Mouse (Mus musculus): Measurements from ENCODE around the gene Snrk.

Gene Snrk

DNA sequence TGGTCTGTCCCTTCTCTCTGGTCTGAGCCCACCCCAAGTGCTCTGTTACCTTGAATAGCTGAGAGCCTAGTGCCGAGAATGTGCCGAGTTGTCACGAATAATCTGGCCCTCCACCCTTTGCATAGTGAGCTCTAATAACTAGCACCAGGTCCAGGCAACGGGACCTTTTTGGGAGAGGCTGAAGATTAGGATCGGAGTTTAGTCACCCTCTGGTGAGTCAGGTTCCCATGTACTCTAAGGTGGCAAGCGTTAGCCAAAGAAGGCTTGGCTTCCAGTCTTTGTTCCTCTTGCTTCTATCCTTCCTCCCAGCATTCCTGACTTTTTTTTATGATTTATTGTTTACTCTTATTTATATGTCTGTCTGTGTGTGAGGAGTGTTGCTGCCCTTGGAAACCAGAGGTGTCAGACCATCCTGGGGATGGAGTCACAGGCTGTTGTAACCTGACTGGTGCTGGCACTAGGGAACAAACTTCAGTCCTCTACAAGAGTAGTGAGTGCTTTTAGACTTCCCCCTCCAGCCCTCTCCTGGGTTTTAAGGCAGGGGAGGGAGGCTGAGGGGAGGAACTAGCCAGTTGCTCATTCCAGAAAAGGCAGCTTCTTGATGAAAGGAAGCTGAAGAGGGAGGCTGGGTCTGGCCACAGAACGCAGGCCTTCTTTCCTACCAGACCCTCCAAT lies 9.2 kb upstream of the Snrk start:
- in situ Hi-C loops (cut with MboI; ENCODE audit: low sequenced_read_pairs), result no loop called here

DNA sequence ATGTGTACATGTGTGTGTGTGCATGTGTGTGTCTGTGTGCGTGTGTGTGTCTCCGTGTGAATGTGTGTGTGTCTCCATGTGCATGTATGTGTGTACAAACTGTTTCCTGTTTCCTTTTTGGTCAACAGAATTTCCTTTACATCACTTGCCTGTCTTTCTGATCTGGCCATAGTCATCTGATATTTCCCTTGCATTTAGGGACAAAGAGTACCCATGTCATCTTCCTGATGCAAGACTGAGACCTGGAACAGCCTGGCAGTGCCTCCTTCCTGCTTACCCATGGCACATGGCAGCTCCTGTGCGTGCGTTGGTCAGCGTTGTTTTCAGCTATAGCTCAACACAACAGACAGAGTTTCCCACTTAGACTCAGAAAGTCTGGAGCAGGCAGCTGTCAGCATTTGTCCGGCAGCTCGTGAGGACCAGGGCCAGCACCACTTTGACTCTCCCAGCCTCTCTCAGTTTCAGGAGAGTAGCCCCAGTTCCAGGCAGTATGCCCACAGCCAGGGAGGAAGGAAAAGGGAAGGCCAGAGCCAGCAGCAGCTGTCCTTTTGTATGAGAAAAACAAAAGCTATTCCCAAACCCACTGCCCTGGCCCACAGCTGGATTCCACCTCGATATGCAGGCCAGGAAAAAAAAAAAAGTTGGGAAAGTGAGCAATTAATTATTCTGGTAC lies 7.4 kb upstream of the Snrk start:
- in situ Hi-C loops (cut with MboI; ENCODE audit: low sequenced_read_pairs), result no loop called here

DNA sequence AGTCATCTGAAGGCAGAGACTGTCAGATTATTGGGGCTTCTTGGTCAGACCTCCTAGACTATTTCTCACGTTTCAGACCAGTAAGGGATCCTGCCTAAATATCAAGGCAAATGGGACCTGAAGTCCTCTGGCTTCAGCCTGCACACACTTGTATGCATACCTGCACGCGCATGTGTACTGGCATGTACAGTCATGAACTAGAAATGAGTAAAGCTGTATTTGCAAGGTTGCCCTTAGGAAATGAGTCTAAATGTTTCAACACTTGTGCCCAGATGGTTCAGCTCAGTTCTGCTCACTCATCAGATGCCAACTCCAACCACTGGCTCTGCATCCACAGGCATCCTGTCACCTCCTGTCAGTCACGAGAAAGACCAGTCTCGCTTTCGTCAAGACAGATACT lies 6.6 kb upstream of the Snrk start:
- in situ Hi-C loops (cut with MboI; ENCODE audit: low sequenced_read_pairs), result no loop called here

DNA sequence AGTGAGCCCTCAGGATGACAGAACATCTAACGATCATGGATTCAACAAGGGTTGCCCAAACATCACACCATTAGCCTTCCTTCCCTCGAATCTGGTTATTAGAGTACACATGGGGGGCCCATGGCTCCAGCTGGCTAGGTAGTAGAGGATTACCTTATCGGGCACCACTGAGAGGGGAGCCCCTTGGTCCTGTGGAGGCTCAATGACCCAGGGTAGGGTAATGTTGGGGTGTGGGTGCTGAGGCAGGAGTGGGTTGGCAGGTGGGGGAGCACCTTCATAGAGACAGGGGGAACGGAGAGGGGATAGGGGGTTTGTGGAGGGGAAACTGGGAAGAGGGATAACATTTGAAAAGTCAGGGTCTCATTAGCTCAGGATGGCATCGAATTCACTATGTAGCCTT lies 6.1 kb upstream of the Snrk start:
- in situ Hi-C loops (cut with MboI; ENCODE audit: low sequenced_read_pairs), result no loop called here

DNA sequence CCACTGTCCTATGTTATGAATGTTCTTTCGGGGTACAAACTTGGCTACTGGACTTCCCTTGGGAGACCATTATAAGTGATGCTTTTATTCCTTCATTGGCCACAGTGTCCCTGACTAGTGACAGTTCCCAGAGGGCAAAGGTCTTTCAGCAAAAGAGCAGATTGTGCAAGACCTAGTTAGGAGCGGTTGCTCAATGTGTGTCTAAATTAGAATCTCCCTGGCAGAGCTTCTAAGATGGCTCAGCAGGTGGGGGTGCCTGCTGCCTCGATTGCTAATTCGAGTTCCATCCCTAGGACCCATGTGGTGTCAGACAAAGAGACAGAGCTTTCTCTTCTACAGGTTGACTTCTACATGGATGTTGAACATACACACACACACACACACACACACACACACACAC lies 1.5 kb upstream of the Snrk start:
- in situ Hi-C loops (cut with MboI; ENCODE audit: low sequenced_read_pairs), result no loop called here

DNA sequence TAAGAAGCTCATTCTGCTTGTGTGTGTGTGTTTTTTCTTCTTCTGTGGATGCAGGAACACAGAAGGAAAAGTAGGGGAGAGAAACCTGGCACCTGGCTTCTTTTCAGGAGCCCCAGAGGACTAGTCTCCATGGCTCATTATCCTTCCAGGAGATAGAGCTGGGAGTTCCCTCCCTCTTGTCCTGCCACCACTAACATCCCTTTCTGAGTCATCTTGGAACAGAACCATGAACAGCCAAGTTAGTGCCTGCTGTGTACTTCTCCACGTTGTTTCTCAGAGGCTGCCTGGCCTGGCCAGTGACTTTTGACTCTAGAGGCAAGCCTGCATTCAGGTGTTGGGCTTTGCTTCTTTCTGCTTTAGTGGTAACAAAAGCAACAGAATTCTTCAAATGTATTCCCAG lies 707 bp upstream of the Snrk start:
- in situ Hi-C loops (cut with MboI; ENCODE audit: low sequenced_read_pairs), result no loop called here

DNA sequence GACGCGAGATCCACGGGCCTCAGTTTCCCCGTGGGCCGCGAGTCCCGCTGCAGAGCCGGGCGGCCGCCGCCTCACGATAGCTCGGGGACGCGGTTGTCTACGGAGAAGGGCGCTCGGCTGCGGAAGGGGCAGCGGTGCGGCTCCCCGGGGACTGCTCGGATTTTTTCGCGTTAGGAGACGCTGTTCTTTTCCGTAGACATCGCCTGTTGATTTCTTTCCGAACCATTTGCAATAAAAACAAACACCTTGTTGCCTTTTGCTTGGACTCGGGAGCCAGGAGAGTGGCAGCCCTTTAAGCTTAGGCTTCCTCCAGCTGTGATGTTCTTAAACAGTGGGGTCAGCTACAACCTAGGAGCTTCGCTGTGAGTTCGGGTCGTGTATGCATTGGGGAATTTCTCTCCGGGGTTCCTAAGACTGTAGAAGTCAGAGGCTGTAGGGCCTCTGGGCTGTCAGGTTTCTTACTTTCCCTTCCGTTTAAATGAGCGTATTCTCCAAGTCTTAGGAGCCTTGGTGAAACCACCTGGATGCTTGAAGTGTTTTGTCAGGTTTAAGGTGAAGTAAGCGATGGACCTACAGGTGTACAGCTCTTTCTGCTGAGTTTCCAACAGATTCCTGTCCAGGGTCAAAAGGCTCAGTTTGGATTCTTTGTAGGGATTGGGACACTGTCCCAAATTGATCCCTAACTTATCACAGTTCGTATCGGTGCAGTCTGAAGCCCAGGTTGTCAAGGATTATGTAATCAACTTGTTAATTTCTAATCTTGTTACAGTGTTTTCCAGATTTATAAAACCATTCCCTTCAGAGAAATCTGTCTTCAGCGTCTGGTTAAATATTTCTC lies 845 bp downstream of the Snrk start:
- in situ Hi-C loops (cut with MboI; ENCODE audit: low sequenced_read_pairs), result no loop called here

DNA sequence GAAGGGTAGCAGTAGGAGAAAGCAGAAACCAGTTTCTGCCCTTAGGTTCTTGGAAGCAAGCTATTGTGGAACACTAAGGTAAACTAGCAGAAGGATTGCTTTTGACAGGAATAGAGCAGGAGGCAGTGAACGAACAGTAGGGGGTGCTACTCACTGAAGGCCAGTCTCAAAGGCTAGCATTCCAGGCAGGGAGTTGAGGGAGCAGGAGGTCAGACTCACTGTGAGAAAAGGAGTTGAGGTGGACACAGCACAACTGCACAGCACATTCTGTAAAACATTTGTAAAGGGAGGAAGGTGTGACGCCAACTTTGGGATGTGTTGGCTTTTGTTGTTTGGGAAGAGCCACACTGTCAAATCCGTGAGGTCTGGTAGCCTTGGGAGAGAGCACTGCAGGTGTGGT lies 3.0 kb downstream of the Snrk start:
- in situ Hi-C loops (cut with MboI; ENCODE audit: low sequenced_read_pairs), result no loop called here

DNA sequence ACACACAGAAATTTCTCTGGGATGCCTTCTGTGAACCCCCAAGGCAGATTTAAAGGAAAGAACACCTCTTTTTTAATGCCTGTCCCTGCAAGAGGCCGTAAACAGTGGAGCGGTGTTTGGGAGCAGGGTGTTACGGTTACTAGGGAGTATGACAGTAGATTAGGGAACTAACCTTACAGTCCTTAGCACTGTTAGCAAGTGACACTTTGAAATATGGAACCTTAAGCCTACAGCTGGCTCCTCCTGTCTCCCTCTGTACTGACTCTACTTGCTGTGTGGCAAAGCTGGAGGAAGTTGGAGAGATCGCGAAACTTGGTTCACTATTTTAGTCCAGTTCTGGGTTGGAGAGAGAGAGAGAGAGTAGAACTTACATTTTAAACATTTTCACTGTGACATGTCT lies 5.0 kb downstream of the Snrk start:
- in situ Hi-C loops (cut with MboI; ENCODE audit: low sequenced_read_pairs), result no loop called here

DNA sequence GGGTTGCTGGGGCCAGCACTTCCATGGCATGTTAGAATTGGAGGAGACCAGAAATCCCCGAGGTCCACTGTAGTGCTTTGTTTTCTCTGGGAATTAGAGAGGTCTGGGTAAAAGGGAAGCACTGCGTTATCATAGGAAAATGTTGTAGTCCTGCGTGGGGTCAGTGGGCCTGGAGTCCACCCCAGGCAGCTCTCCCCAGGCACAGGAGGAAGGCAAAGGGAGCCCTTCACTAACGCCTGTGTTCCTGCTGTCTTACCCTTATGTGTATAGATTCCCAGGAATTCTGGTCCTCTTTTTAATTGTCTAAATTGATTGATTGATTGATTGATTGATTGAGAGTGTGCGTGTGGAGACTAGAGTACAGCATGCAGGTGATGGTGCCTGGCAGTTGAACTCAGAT lies 6.1 kb downstream of the Snrk start:
- in situ Hi-C loops (cut with MboI; ENCODE audit: low sequenced_read_pairs), result no loop called here

DNA sequence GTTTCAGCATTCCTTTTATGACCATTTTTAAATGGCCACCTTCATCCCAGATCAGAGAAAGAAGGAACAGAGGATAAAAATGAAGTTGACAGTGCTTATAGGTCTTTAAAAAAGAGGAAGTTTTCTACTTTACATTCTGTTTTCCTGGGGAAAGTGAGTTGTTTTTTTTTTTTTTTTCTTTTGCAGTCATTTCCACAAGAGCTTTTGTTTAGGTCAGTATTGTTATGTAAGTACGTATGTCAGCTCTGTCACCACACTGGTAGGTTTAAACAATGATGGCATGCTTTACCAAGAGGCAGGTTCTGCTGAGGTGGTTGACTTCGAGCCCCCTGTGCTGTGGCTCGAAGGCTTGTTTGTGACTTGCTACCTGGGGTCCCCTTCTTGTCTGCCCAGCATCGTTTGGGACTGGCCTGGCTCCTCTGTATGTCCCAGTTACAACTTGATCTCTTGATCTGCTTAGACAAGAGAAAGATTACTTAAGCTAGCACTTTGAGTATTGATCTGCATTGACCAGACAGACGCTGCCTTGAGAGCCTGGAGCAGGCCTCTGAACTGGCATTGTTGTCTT lies 8.7 kb downstream of the Snrk start:
- in situ Hi-C loops (cut with MboI; ENCODE audit: low sequenced_read_pairs), result no loop called here

DNA sequence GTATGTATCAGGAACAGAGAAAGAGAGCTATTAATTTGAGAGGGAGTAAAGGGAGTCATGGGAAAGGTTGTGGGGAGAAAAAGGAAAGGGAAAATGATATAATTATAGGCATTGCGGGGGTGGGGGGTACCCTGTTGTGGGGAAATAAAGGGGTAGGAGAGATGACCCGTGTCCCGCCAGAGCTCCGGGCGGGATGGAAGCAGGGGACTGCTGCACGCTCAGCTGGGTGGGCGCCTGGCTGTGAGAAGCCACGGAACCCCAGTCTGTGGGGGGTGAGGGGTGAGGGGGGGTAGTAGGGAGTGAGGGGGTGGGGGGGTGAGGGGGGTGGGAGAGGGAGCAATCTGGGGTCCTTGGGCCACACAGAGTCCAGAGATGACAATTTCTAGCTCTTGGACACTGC lies 9.7 kb downstream of the Snrk start:
- in situ Hi-C loops (cut with MboI; ENCODE audit: low sequenced_read_pairs), result no loop called here

DNA sequence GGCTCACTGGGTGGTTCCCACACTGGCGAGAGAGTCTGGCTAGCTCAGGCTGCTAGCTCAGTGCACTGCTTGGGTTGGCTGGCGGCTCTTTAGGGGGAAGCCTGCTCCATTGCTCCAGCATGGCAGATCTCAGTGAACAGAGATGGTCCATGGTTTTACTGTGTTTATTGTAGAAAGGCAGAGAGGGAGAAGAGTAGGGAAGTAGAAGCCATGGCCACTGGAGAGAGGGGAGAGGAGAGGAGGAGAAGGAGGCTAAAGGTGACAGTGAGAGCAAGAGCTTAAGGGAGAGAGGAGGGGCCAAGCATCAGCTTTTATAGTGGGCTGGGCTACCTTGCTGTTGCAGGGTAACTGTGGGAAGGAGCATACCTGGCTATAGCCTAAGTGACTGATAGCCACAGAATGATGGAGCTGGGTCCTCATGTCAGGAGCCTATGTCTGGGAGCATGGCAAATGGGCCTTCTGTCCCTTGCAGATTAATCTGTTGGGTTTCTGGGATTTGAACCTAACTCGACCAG lies 10.3 kb downstream of the Snrk start:
- in situ Hi-C loops (cut with MboI; ENCODE audit: low sequenced_read_pairs), result no loop called here

DNA sequence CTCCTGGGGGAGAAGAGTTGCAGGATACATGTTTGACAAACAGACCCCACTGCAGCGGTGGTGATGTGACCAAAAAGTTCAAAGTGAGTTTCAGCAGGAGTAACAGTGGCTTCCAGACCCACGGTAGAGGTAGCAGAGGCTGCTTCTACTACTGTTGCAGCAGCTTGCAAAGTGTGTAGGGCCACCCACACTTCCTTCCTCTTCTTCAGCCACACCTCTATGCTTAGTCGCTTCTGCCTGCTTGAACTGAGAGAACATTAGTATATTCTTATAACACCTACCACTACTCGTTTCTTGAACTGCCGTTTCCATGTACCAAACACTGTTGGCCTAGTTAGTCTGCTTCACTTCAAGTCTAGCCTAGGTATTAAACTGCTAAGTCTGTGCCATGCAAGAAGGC lies 11.6 kb downstream of the Snrk start:
- in situ Hi-C loops (cut with MboI; ENCODE audit: low sequenced_read_pairs), result no loop called here

DNA sequence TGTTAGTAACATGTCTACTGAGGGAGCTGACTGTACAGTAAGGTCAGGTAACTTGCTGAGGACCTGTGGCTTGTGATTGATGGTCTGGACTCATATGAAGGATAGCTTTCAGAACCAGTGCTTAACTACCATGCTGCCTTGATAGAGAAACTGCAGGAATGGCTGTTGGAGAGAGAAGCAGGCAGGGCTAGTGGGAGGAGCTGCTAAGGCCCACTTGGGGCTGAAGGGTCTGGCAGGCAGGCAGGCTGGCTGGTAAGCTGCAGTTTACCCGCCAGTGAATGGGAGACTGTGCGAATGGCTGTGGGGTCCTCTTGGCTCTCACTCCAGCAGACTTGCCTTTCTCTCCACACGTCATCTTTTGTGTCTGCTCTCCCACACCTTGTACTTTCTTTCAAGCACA lies 13.6 kb downstream of the Snrk start:
- in situ Hi-C loops (cut with MboI; ENCODE audit: low sequenced_read_pairs), result no loop called here

DNA sequence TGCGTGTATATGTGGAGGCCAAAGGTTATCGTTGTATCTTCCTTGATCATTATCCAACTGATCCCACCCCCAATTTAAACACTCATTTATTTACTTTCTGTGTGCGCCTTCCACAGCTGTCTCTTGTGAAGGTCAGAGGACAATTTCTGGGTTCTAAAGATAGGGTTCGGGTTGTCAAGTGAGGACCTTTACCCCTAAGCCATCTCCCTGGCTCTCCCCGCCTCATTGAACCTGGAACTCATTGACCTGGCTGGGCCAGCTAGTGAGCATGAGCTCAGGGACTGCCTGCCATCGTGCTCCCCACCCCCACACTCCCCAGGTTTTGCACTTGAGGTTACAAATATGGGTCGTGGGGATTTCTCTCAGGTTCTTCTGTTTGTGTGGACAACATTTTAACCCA lies 15.1 kb downstream of the Snrk start:
- in situ Hi-C loops (cut with MboI; ENCODE audit: low sequenced_read_pairs), result no loop called here

DNA sequence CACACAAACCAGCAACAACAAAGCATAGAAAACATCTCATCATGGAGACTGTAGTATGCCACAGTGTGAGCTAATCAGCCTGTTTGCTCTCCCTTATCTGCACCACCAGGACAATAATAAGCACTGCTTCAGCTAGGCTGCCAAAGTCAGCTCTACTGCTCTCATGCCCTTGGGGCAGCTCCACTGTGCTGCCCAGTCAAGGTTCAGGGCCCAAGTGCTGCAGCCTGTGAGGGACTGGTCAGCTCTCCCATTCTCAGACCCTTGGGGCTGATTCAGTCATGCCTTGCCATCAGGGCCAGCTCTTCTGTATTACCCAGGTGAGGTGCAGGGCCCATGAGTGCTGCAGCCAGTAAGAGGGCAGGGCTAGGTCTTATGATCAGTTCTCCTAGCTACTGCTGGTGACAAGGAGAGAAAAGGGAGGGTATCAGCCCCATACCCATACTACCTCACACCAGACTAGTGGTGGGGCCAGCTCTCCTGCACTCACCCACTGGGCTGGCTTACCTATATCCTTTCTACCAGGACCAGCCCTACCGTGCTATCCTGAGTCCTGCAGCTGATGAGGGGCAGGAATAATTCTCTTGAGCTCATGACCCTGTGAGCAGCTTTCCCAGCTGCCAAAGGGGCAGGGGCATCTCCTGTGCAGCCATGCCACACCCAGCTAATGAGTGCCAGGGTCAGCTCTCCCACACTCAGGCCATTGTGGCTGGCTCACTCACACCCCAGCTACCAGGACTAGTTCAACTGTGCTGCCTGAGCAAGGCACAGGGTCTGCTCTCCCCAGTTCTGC lies 18.2 kb downstream of the Snrk start:
- in situ Hi-C loops (cut with MboI; ENCODE audit: low sequenced_read_pairs), result no loop called here

DNA sequence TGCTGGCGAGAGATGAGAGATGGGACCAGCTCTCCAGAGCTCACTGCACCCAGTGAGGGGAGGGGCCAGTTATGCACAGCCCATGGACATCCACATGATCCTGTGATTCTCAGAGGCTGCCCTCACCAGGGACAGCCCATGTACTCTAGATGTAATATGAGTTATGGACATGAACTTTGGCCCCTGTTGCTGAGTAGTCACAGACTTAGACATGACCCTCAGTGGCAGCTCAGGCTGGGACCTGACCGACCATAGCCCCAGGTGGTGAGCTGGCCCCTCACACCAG lies 18.8 kb downstream of the Snrk start:
- in situ Hi-C loops (cut with MboI; ENCODE audit: low sequenced_read_pairs), result no loop called here

DNA sequence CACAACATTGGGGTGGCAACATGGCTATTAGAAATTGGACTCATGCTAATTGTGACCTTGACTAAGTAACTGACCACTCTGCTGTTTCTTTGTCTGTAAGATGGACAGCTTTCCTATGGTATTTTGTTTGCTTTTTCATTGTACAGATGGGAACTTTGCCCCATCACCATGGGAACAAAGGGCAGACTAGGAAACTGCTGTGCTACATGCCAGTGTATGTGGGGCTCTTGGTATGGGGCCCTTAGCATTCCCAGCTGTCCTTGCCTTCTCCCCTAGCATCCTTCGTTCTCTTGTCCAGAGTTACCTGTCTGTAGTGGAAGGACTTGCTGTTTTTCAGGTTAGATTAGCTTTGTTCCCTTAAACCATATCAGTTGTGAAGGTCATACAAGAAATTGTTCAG lies 20.9 kb downstream of the Snrk start:
- in situ Hi-C loops (cut with MboI; ENCODE audit: low sequenced_read_pairs), result no loop called here

DNA sequence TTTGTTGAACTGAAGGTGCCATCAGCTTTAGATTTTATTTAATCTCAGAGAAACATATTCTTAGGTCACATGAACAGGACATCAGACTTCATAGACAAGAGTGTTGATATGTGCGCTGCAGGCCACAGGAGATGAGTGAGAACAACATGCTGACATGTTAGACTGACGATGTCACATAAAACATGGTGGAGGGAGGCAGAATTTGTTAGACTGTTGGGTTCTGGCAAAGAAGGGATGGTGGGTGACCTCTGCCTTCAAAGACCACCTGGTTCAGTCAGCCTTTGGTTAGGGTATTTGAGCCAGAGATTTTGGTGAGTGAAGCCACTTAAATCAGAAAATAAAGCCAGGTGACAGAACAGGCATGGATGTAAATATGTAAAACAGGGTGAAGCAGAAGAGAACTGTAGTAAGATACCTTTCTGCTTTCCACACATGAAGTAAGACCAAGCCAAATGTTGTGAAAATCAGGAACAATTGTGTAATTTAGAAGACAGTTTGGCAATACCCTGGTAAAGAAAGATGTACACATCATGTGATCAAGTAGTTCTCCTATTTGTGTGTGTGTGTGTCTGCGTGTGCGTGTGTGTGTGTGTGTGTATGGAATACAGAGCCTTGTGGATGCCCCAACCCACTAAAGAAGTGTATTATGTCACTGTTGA lies 21.4 kb downstream of the Snrk start:
- in situ Hi-C loops (cut with MboI; ENCODE audit: low sequenced_read_pairs), result no loop called here

DNA sequence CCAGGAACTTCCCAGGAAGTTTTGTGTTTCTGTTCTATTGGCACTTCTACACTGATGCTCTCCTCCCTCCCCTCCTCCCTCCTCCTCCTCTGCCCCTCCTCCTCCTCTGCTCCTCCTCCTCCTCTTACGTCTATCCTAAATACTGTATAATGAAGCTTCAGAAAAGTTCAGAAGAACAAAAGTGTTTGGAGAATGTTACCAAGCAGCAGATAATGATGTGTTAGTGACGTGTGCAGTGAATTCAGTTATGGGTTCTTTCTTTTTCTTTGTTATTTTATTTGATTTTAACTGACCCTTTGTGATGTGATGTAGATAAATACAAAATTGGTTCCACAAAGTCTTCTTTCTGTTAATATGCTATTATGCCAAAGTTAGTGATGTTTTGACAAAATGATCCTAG lies 22.2 kb downstream of the Snrk start:
- in situ Hi-C loops (cut with MboI; ENCODE audit: low sequenced_read_pairs), result no loop called here
